Mouse (Mus musculus) hindlimb bud, embryonic 11.5 days (tissue): ENCODE measurements around the gene C1d.
"Not testable (repeated sequence)": the region's sequence is repeated elsewhere in the genome, so short reads cannot be mapped to it uniquely, and the experiment has no call there.

Experiments
- DNase-seq: peaks from one replicate; pipeline ENCODE4 v3.0.0-alpha.2; 2012; ENCODE audit warnings: low read depth, low spot score; ENCODE audit errors: extremely low spot score

Gene C1d

GRCm38 (mm10) chr11:17257443-17257842 is at the start of gene C1d:
TSS of gene C1d (plus strand) at chr11:17257579.
- DNase-seq, result peak; percentile 85

GRCm38 (mm10) chr11:17211258-17212140 is 45.9 kb upstream of the C1d start, which contains the start of gene Pno1:
TSS of gene Pno1 (minus strand) at chr11:17211568.
- peak; percentile 92 for DNase-seq

- no peak for DNase-seq
These were observed 45.3 kb upstream of the C1d start for GRCm38 (mm10) chr11:17212141-17212495.

GRCm38 (mm10) chr11:17212903-17213509 is 44.4 kb upstream of the C1d start:
- DNase-seq, result no peak

- no peak for DNase-seq
These were observed 41.9 kb upstream of the C1d start for GRCm38 (mm10) chr11:17215475-17215874.

GRCm38 (mm10) chr11:17221126-17221525 is 36.3 kb upstream of the C1d start:
- DNase-seq, result no peak

GRCm38 (mm10) chr11:17232792-17233191 is 24.6 kb upstream of the C1d start:
- no peak for DNase-seq

GRCm38 (mm10) chr11:17236449-17237037 is 20.8 kb upstream of the C1d start:
- DNase-seq, result no peak

GRCm38 (mm10) chr11:17238598-17238997 is 18.8 kb upstream of the C1d start:
- not testable (repeated sequence) for DNase-seq

- no peak for DNase-seq
These were observed 8.7 kb upstream of the C1d start for GRCm38 (mm10) chr11:17248715-17249114.

- DNase-seq, result no peak
These were observed 490 bp upstream of the C1d start for GRCm38 (mm10) chr11:17256813-17257365.

- DNase-seq, result peak; percentile 26
These were observed 482 bp downstream of the C1d start for GRCm38 (mm10) chr11:17257861-17258260.

GRCm38 (mm10) chr11:17267176-17267575 is 9.8 kb downstream of the C1d start:
- DNase-seq, result no peak

- DNase-seq, result no peak
These were observed 11.4 kb downstream of the C1d start for GRCm38 (mm10) chr11:17268801-17269200.

GRCm38 (mm10) chr11:17279959-17280358 is 22.6 kb downstream of the C1d start:
- peak; percentile 37 for DNase-seq

- no peak for DNase-seq
These were observed 26.7 kb downstream of the C1d start for GRCm38 (mm10) chr11:17284055-17284454.

- no peak for DNase-seq
These were observed 31.5 kb downstream of the C1d start for GRCm38 (mm10) chr11:17288884-17289283.

- no peak for DNase-seq
These were observed 48.9 kb downstream of the C1d start for GRCm38 (mm10) chr11:17306007-17306891.

GRCm38 (mm10) chr11:17307457-17307856 is 50.1 kb downstream of the C1d start:
- DNase-seq, result no peak
